Mouse (Mus musculus): ENCODE measurements around the gene Ret. TPM values are rescaled to one million over a fixed set of nuclear protein-coding genes. Genes with fewer than 3 reads are reported as not detected.
A peak's percentile ranks its signal among the peaks of the same experiment; 100 is the strongest.

Gene Ret
- total RNA-seq, 2 experiments from 2014 or later: 5.2 to 8.0 TPM

- intact Hi-C loops (cut with DNase I): loop anchor here (2.0 to 10.0 kb wide), 2 partner anchors 199 to 355 kb away; no protein-coding TSS in a partner anchor
- peak; percentile 54 to 57 for DNase-seq
Observed at GRCm38 (mm10) chr6:118179316-118180084, 18.0 kb downstream of the Ret start.

- intact Hi-C loops (cut with DNase I): loop anchor here (10.0 kb wide), 1 partner anchor 361 kb away; no protein-coding TSS in a partner anchor
- DNase-seq: no peak
Observed at GRCm38 (mm10) chr6:118173975-118174328, 23.6 kb downstream of the Ret start.

GRCm38 (mm10) chr6:118173251-118173974 is 24.1 kb downstream of the Ret start:
- DNase-seq: no peak
- intact Hi-C loops (cut with DNase I): loop anchor here (10.0 kb wide), 1 partner anchor 361 kb away; no protein-coding TSS in a partner anchor

- intact Hi-C loops (cut with DNase I): loop anchor here (10.0 kb wide), 1 partner anchor 363 kb away; no protein-coding TSS in a partner anchor
Observed at GRCm38 (mm10) chr6:118171386-118171785, 26.1 kb downstream of the Ret start.

GRCm38 (mm10) chr6:118168106-118168505 is 29.4 kb downstream of the Ret start:
- intact Hi-C loops (cut with DNase I): no loop called here
- no peak for DNase-seq

More at GRCm38 (mm10) chr6:118171386-118171785, 26.1 kb downstream of the Ret start:
- DNase-seq: no peak

- no peak for DNase-seq
- intact Hi-C loops (cut with DNase I): no loop called here
Observed at GRCm38 (mm10) chr6:118167013-118167412, 30.5 kb downstream of the Ret start.

- intact Hi-C loops (cut with DNase I): no loop called here
- no peak for DNase-seq
Observed at GRCm38 (mm10) chr6:118165516-118165915, 32.0 kb downstream of the Ret start.

GRCm38 (mm10) chr6:118164691-118165090 is 32.8 kb downstream of the Ret start:
- no peak for DNase-seq
- intact Hi-C loops (cut with DNase I): no loop called here

- intact Hi-C loops (cut with DNase I): no loop called here
- DNase-seq: no peak
Observed at GRCm38 (mm10) chr6:118163086-118163485, 34.4 kb downstream of the Ret start.

GRCm38 (mm10) chr6:118162457-118163082 is 34.9 kb downstream of the Ret start:
- intact Hi-C loops (cut with DNase I): no loop called here
- no peak for DNase-seq

GRCm38 (mm10) chr6:118153091-118153490 is 44.4 kb downstream of the Ret start:
- intact Hi-C loops (cut with DNase I): no loop called here

GRCm38 (mm10) chr6:118150988-118151387 is 46.5 kb downstream of the Ret start:
- intact Hi-C loops (cut with DNase I): no loop called here
- no peak for DNase-seq

More at GRCm38 (mm10) chr6:118153091-118153490, 44.4 kb downstream of the Ret start:
- DNase-seq: no peak

- no peak for DNase-seq
- intact Hi-C loops (cut with DNase I): no loop called here
Observed at GRCm38 (mm10) chr6:118150538-118150937, 47.0 kb downstream of the Ret start.

GRCm38 (mm10) chr6:118150128-118150527 is 47.4 kb downstream of the Ret start:
- no peak for DNase-seq
- intact Hi-C loops (cut with DNase I): no loop called here

GRCm38 (mm10) chr6:118140961-118141360 is 56.6 kb downstream of the Ret start:
- intact Hi-C loops (cut with DNase I): no loop called here
- DNase-seq: no peak

- intact Hi-C loops (cut with DNase I): no loop called here
- peak; percentile 94 to 97 for DNase-seq
Observed at GRCm38 (mm10) chr6:118138731-118139709, 58.5 kb downstream of the Ret start, which contains the start of gene Csgalnact2. Gene Csgalnact2, minus strand, starts transcription at chr6:118139140.

GRCm38 (mm10) chr6:118137148-118137547 is 60.4 kb downstream of the Ret start:
- intact Hi-C loops (cut with DNase I): no loop called here
- no peak for DNase-seq

GRCm38 (mm10) chr6:118134461-118134860 is 63.1 kb downstream of the Ret start:
- intact Hi-C loops (cut with DNase I): no loop called here
- DNase-seq: no peak

- intact Hi-C loops (cut with DNase I): no loop called here
- no peak for DNase-seq
Observed at GRCm38 (mm10) chr6:118130022-118130421, 67.5 kb downstream of the Ret start.

Measured in gastrocnemius, postnatal 36 days (tissue).